Mouse (Mus musculus): ENCODE data around the gene Agtpbp1. TPM values are rescaled to one million over a fixed set of nuclear protein-coding genes. Genes with fewer than 3 reads are reported as not detected.
A peak's percentile ranks its signal among the peaks of the same experiment; 100 is the strongest.

Gene Agtpbp1
- total RNA-seq (2012; rRNA removed) (24.2 and 29.8 TPM in 2 replicates), polyA plus RNA-seq (2012; ENCODE audit: insufficient read depth in 1 of 2, insufficient read length in 2 of 2, low read depth in 1 of 2, low replicate concordance in 2 of 2, missing spikeins in 1 of 2) (100 to 1,000 TPM in 1 of 2 experiments, 10 to 100 TPM in 1; 33.7 to 117 TPM)

DNA sequence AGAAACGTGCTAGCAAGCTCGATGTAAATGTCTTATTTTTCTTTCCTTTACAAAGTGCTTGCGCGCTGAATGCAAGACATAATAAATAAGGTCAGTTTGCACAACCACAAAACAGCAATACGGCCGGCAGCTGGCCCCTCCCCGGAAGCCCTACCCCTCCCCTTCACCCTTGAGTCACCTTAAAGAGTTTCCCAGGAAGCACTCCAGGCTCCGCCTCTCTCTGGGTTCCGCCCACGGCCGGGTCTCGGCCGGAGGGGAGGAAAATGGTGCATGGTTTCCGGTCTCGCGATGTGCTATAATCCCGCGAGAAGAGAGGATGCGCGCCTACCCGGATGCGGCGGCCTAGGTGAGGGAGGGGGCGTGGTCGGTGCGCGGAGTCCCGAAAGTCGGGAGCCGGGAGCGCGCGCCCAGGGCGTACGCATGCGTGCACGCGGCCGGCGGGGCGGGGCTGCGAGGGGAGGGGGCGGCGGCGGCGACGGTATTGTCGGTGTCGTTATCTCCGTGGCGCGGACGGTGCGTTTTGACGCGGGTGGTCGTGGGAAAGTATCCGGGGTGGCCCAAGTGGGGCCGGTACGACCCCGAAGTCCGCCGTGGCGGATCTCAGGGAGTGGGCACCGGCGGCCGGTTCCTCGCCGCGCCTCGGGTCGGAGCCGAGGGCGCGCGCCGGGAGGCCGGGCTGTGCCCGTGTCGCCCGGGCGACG, at the start of gene Agtpbp1, which contains the start of gene Naa35:
Agtpbp1 (minus strand) TSS at position 281 of the 701 bp plus-strand sequence.
Naa35 (plus strand) TSS at position 313 of the 701 bp plus-strand sequence.
- H3K9me3 ChIP-seq (replicated peaks; ENCODE audit: insufficient read depth, low read length) = no peaks in the 10 kb centered on the region
- TF ChIP-seq ELF1 (IDR thresholded peaks at IDR 0.05; ENCODE audit: low read depth, low read length) = peak; percentile 94
- TF ChIP-seq EP300 (IDR thresholded peaks at IDR 0.05; ENCODE audit: low read depth in 1 of 2, low read length in 2 of 2) = peak in 1 of 2 experiments; percentile 52; a peak in 2 of 4 replicates
- peak; percentile 83 for TF ChIP-seq TBP (IDR thresholded peaks at IDR 0.05; ENCODE audit: low read depth, low read length)
- no peak for TF ChIP-seq GABPA (IDR thresholded peaks at IDR 0.05; ENCODE audit: low read depth, low read length)
- no peak for TF ChIP-seq SMC3 (IDR thresholded peaks at IDR 0.05; ENCODE audit: low read depth, low read length)
- TF ChIP-seq MYC (IDR thresholded peaks at IDR 0.05; ENCODE audit: low read depth, low read length) = no peak
- TF ChIP-seq TAL1 (IDR thresholded peaks at IDR 0.05; ENCODE audit: low read length) = no peak
- TF ChIP-seq CHD1 (IDR thresholded peaks at IDR 0.05; ENCODE audit: low read depth, low read length) = no peak
- peak; percentile 75; the same call in 1 of the 2 replicates for TF ChIP-seq KAT2A (conservative IDR thresholded peaks at IDR 0.05; ENCODE audit: low read depth, low read length)
- no peak for TF ChIP-seq CTCF (IDR thresholded peaks at IDR 0.05 in 2 of 3, conservative IDR thresholded peaks at IDR 0.05 in 1 of 3; ENCODE audit: control insufficient read depth in 1 of 3, insufficient read depth in 1 of 3, low read depth in 2 of 3, low read length in 3 of 3, poor library complexity in 1 of 3, severe bottlenecking in 1 of 3)
- TF ChIP-seq ETS1 (IDR thresholded peaks at IDR 0.05; ENCODE audit: low read depth, low read length) = peak; percentile 76; the same call in 1 of the 2 replicates
- TF ChIP-seq UBTF (IDR thresholded peaks at IDR 0.05; ENCODE audit: borderline replicate concordance, insufficient read depth, low read depth, low read length) = no peak
- no peak for TF ChIP-seq RAD21 (IDR thresholded peaks at IDR 0.05; ENCODE audit: low read depth, low read length)
- no peak for TF ChIP-seq MEF2A (IDR thresholded peaks at IDR 0.05; ENCODE audit: extremely low read depth, insufficient replicate concordance, low read depth, low read length, poor library complexity, severe bottlenecking)
- TF ChIP-seq JUND (IDR thresholded peaks at IDR 0.05; ENCODE audit: low read depth, low read length) = no peak
- TF ChIP-seq NELFE (IDR thresholded peaks at IDR 0.05; ENCODE audit: low read depth, low read length) = peak; percentile 86
- no peak for TF ChIP-seq RCOR1 (IDR thresholded peaks at IDR 0.05; ENCODE audit: low read depth, low read length)
- TF ChIP-seq MAX (IDR thresholded peaks at IDR 0.05; ENCODE audit: low read length) = no peak
- peak; percentile 97 for TF ChIP-seq MAZ (IDR thresholded peaks at IDR 0.05; ENCODE audit: low read depth, low read length)
- no peak for TF ChIP-seq POLR2AphosphoS5 (IDR thresholded peaks at IDR 0.05; ENCODE audit: borderline replicate concordance, low read depth, low read length)
- TF ChIP-seq POLR2A (IDR thresholded peaks at IDR 0.05; ENCODE audit: control insufficient read depth in 1 of 2, insufficient read depth in 1 of 2, low read depth in 1 of 2, low read length in 2 of 2, poor library complexity in 1 of 2) = peak in 1 of 2 experiments; percentile 82; a peak in 3 of 4 replicates
- peak; percentile 78 for TF ChIP-seq NRF1 (IDR thresholded peaks at IDR 0.05; ENCODE audit: insufficient read depth, low read depth, low read length, poor library complexity, severe bottlenecking)
- 0 out of 2 replicates have a peak, but pooled peaks have one; percentile 81 for TF ChIP-seq ZMIZ1 (IDR thresholded peaks at IDR 0.05; ENCODE audit: low read depth, low read length)
- peak; percentile 91 for TF ChIP-seq SIN3A (IDR thresholded peaks at IDR 0.05; ENCODE audit: low read length)
- peak; percentile 96 for TF ChIP-seq HCFC1 (IDR thresholded peaks at IDR 0.05; ENCODE audit: low read depth, low read length)
- peak; percentile 77; the same call in 1 of the 2 replicates for TF ChIP-seq POLR2AphosphoS2 (IDR thresholded peaks at IDR 0.05; ENCODE audit: low read length)
- TF ChIP-seq TCF12 (IDR thresholded peaks at IDR 0.05; ENCODE audit: low read depth, low read length) = peak; percentile 73
- peak; percentile 99 for TF ChIP-seq CHD2 (IDR thresholded peaks at IDR 0.05; ENCODE audit: low read length)
- no peak for TF ChIP-seq BHLHE40 (IDR thresholded peaks at IDR 0.05; ENCODE audit: borderline replicate concordance, low read depth, low read length)
- no peak for TF ChIP-seq USF1 (IDR thresholded peaks at IDR 0.05; ENCODE audit: low read depth, low read length)
- no peak for TF ChIP-seq ZC3H11A (IDR thresholded peaks at IDR 0.05; ENCODE audit: low read depth, low read length)
- H3K79me2 ChIP-seq (ENCODE audit: control insufficient read depth, insufficient read depth, low read length, poor library complexity) = peaks cover 21% of the 10 kb centered on the region
- H3K27ac ChIP-seq (ENCODE audit: control insufficient read depth, low read depth, low read length) = peak within 1 kb of the TSS; percentile 88
- peak within 1 kb of the TSS; percentile 72 to 95 for H3K4me3 ChIP-seq (ENCODE audit: control insufficient read depth in 1 of 2, insufficient read depth in 1 of 2, low read depth in 2 of 2, low read length in 2 of 2)
- peaks cover 0 to 20% of the 10 kb centered on the region in 2 experiments; a peak in 2 of 4 replicates for H3K36me3 ChIP-seq (ENCODE audit: control insufficient read depth in 1 of 2, insufficient read depth in 2 of 2, low read length in 2 of 2)
- peaks cover 3 to 16% of the 10 kb centered on the region in 2 experiments; a peak in 3 of 4 replicates for H3K4me1 ChIP-seq (ENCODE audit: control insufficient read depth in 1 of 2, insufficient read depth in 2 of 2, low read length in 2 of 2)
- peak within 1 kb of the TSS; percentile 93 for H3K9ac ChIP-seq (ENCODE audit: control insufficient read depth, low read depth, low read length, poor library complexity, severe bottlenecking)
- H3K27me3 ChIP-seq (ENCODE audit: control insufficient read depth in 1 of 2, insufficient read depth in 2 of 2, low read length in 2 of 2) = no peaks in the 10 kb centered on the region
- peak; percentile 99 for DNase-seq (ENCODE audit: low read depth, low spot score)
